Mouse (Mus musculus) erythroblast, embryonic 14.5 days (primary cell): ENCODE results near the gene Elac2.

ENCODE experiments used
- GATA1 ChIP-seq: IDR thresholded peaks from 2 replicates; pipeline ENCODE4 v1.6.1; 2012; ENCODE audit warnings: low read length, inconsistent platforms, mixed read lengths
- TAL1 ChIP-seq: IDR thresholded peaks from 3 replicates; pipeline ENCODE4 v1.6.1; 2012; ENCODE audit warnings: low read length, inconsistent platforms, mixed read lengths

DNA sequence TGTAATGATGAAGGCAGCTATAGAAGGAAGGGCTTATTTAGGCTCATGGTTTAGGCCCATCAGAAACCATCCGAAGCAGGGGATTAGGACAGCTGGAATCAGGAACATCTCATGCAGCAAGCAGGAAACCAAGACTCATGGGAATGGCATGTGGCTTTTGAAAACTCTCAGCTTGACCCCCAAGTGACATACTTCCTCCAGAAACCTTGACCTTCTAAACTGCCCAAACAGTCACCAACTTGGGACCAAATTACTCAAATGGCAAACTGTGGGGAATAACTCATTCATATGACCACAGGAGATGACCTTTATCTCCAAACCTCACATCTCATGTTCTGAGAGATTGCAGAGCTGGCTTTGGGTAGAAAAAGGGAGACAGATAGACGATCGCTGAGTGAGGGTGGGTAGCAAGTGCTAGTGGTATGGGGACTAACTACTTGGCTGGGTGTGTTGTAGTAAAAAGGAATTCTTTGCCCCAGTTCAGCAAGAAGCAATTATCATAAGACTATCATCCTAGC, 7.3 kb upstream of the Elac2 start:
- TF ChIP-seq GATA1 (no peak), TAL1 (no peak)
